Mouse (Mus musculus): ENCODE results near the gene Gm10260.

DNA sequence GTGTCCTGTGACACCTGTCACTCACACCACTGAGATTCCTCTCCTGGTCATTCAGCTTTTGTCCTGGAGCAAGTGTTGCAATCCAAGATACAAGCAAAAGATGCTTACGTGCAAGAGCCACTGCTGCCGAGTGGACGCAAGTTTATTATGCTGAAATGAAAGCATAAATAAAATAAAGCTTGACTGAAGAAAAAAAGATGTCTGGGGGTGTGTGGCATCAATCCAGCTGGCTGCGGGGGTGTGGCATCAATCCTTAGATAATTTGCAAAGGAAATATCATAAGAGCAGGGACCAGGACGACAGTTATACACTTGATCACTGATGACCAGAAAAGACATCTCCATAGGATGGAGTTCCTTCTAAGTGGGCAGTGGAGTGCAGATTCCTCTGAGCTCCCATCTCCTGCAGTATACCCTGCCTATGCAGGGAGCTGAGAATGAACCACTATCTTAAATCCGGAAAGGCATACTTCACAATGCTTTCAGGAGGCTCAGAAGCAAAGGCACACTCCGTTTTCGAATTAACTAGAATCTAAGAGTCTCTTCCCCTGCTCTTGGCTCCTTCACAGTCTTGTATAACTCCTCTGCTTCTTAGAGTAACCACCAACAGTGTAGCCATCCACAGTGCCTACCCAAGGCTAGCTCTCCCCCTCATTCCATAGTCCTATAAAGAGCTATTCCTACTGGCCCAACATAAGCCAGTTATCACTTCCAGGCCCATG lies 23.2 kb upstream of the Gm10260 start:
- TF ChIP-seq CTCF (conservative IDR thresholded peaks at IDR 0.05; ENCODE audit: insufficient read depth, insufficient read length, low read depth, low read length) (no peak), POLR2A (IDR thresholded peaks at IDR 0.05; ENCODE audit: low read depth, low read length) (no peak)
